11 mouse cellular contexts compared by ENCODE assay signal in the genomic region with DNA sequence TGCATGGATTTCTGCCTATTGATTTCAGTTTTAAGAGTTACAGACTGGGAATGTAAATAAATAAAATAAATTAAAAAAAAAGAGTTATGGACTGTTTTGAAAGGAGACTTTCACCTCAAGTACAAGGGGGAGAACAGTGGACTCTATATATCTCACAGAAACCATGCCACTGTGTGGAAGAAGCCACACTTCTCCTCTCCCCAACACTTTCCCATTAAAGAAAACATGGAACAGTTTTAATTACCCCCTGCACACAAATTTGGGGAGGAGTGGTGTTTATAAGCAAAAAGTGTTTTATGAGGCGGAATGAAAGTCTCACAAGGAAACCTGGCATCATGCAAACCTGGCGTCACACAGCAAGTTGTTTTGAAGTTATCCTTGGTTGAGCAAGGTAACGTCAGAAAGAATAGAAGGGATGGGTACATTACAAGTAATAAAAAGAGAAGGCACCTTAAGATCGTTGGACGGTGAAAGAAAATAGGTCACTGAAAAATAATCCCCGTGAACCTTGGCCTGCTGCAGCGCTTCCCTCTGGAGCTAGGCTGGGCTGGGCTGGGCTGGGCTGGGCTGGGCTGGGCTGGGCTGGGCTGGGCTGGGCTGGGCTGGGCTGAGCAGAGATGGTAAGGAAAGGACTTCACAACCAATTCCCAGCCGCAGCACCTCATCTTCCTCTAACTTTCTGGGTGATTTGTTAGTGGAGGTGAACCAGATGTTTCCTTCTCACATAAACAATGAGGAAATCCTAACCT.
"Had no signal": no experiment of that assay in that cellular context is flagged by ENCODE, and none has a peak within 500 bp of the region (broad histone marks: within the 10 kb centered on the region; RNA-seq: fewer than 3 reads in every experiment).

No protein-coding gene starts in this region.

- H3K9me3 ChIP-seq: hindbrain, embryonic 15.5 days; limb, embryonic 10.5 days; liver, embryonic 15.5 days; lung, embryonic 15.5 days; midbrain, embryonic 13.5 days; stomach, embryonic 15.5 days had no signal

- H3K4me3 ChIP-seq: hindbrain, embryonic 15.5 days; limb, embryonic 10.5 days; liver, embryonic 15.5 days; lung, embryonic 15.5 days; midbrain, embryonic 13.5 days; stomach, embryonic 15.5 days had no signal

- H3K36me3 ChIP-seq: hindbrain, embryonic 15.5 days; limb, embryonic 10.5 days; liver, embryonic 15.5 days; lung, embryonic 15.5 days; midbrain, embryonic 13.5 days; stomach, embryonic 15.5 days had no signal

- H3K27ac ChIP-seq: hindbrain, embryonic 15.5 days; limb, embryonic 10.5 days; liver, embryonic 15.5 days; midbrain, embryonic 13.5 days; stomach, embryonic 15.5 days had no signal

- H3K4me2 ChIP-seq: hindbrain, embryonic 15.5 days; liver, embryonic 11.5 days; liver, embryonic 15.5 days; lung, embryonic 15.5 days; midbrain, embryonic 13.5 days; stomach, embryonic 15.5 days had no signal

- H3K4me1 ChIP-seq: hindbrain, embryonic 15.5 days; liver, embryonic 15.5 days; midbrain, embryonic 13.5 days; stomach, embryonic 15.5 days had no signal

- H3K27me3 ChIP-seq: hindbrain, embryonic 15.5 days; liver, embryonic 15.5 days; lung, embryonic 15.5 days; midbrain, embryonic 13.5 days; stomach, embryonic 15.5 days had no signal

- H3K9ac ChIP-seq: hindbrain, embryonic 15.5 days; liver, embryonic 15.5 days; lung, embryonic 15.5 days; midbrain, embryonic 13.5 days; stomach, embryonic 15.5 days had no signal

- ATAC-seq: midbrain, embryonic 13.5 days had no signal

- DNase-seq: kidney, adult 9 months; right cerebral cortex, postnatal 14 days; thymus, adult 2 months; thymus, postnatal 36 days had no signal
